Mouse (Mus musculus) hindlimb bud, embryonic 11.5 days (tissue): ENCODE data around the gene Rac2.

Experiments used
- DNase-seq: peaks from one replicate; pipeline ENCODE4 v3.0.0-alpha.2; 2012; ENCODE audit warnings: low read depth, low spot score; ENCODE audit errors: extremely low spot score

Gene Rac2

DNA sequence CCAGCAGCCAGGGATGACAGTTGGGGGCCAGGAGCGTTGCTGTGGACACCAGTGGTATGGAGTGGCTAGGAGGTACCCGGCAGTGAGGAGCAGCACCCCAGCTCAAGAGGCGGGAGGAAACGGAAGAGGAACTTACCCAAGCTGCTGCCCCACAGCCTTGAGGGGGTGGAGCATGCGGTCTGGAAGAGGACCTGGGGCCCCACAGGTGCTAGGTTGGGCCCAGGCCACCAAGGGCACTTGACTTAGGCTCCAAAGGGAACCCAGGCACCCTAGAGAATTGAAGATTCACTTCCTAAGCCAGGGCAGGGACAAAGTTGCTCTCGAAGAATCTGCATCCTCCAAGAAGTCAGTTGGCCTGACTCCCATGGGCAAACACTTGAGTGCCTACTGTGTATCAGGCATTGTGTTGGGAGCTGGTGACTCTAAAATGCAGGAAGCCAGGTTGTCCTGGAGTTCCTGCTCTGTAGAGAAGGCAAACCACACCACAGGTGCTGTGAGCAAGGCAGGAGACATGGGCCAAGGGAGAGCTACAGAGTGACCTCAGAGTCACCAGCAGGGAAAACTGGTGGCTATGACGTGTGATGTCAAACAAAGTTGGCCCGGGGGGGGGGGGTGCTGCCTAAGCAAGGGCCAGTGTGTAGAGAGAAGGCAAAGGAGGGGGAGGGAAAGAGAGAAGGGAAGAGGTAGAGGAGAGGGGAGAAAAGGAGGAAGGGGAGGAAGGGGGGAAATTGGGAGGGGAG lies at the start of gene Rac2:
Rac2 (minus strand) TSS at position 126 of the 740 bp plus-strand sequence.
- DNase-seq: no peak

DNA sequence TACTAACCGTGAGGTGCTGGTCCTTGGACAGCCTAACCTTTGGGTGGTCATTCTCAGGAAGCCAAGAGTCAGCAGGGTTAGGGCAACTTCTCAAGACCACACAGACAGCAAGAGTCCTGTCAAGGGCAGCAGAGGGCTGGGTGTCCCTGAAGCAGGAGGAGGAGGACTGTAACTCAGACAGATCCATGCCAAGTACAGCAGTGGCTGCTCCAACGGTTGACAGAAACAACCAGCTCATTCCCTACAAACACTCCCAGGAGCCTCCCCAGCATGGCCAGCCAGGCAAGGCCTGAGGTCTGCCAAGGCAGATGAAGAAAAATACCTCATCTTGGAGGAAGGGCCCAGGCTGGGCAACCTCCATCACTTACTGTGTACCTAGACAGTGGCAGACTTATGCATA lies 44.4 kb upstream of the Rac2 start:
- no peak for DNase-seq

DNA sequence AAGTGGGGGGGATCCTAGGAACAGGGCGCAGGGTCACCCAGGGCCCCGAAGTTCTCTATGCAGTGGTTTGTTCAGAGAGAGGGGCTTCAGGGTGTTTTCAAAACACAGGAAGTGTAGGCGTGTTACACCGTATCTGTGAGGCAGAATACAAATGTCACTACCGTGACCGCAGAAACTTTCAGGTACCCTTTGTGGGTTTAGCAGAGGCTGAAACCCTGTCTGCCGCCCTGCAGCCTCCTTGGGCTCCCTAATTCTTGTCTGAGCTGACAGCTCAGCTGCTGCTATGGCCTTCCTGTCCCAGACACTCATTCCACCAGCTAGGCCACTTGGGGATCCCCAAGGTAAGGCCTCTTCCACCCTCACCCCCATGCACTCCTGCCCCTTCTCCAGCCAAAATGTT lies 42.0 kb upstream of the Rac2 start:
- no peak for DNase-seq

DNA sequence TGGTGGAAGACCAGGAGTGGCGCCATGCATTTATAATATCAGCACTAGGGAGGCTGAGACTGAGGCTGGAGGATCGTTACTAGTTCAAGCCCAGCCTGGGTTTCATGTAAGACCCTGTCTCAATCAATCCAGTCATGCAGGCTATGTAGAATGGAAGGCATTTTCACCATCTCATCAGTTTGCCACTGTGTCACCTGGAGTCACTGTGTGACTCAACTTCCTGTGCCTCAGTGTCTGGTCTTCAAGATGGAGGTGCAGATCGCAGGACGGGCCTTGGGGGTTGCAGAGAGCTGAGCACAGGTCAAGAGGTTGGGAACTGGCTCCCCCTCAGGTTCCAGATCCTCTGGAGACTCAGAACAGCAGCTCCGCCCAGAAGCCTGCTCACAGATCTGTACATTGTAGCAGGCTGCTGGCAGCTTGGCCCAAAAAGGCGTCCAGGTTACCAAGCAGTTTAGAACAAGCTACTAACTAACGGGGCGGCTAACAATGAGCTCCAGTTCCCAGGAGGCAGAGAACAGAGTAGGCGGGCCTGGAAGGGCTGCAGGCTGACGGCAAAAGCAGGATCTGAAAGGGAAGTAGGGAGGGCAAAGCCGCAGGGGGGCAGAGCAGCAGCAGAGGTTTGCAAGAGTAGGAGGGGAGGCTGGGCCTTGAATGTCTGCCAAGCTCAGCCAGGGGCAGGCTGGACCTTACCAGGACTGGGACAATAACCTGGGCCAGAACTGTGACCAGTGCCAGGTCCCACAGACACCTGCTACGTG lies 38.3 kb upstream of the Rac2 start:
- no peak for DNase-seq

DNA sequence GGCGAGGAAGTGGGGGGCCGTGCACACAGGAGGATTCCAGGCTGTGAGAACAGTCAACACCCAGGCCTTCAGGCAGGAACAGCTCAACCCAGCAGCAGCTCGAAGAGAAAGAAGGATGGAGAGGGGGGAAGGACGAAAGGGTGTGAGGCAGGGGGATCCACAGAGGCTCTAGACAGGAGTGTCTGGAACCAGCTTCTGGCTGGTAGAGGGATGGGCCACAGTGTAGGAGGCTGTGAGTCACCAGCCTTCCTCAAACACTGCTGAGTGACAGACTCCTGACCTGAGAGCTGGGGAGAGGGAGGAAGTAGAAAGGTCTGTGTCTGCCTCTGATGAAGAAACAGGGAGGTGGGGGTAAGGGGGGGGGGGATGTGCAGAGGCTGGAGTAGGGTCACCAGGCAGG lies 34.9 kb upstream of the Rac2 start:
- DNase-seq: no peak

DNA sequence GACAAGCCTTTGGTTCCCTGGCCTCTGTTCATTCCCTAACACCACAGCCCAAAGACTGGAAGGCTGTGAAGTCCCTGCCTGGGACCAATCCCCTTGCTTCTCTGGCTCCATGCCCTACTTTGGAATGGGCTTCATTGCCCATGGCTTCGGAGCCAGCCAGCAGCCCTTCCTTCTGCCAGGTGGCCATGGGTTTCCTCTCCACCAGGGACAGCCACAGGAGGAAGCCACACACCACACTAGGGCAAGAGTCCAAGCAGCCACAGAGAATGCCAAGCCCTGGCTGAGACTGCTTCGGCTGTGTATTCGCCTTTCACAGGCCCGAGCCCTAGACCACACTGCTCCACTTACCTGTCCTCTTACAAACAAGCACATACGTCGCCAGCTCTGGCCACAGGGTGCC lies 33.5 kb upstream of the Rac2 start:
- no peak for DNase-seq

DNA sequence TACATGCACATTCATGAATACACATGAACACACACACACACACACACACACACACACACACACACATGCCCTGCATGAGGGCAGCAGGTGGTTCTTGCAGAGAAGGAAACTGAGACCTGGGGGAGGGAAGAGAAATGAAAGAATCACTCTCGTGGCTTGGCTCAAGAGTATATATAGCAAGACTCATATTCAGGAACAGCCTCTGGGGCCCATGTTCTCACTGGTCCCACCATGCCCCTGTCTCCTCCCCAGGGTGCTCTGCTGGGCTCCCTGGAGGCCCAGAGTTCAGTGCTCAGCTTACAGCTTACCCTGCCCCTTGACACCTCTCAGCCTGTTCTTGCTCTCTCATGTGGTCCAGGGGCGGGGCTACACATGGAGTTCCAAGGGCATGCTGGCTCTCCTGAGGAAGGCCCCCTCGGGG lies 32.8 kb upstream of the Rac2 start:
- DNase-seq: no peak

DNA sequence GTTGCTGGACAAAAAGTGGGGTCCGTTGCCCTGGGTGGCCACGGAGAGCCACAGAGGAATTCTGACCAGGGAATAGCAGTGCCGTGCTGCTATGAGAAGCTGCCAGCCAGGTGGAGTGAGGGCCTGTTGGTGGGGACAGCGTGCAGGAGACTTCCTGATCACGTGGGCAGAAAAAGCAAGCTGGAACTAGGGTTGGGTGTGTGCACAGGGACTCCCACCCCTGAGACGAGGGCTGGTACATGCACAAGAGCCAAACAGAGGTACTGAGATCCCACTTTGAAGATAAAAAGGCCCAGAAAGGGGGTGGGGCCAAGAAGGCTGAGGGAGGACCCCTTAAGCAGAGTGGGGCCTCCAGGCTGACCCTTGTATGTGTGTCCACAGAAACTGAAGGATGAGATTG lies 31.7 kb upstream of the Rac2 start:
- no peak for DNase-seq

DNA sequence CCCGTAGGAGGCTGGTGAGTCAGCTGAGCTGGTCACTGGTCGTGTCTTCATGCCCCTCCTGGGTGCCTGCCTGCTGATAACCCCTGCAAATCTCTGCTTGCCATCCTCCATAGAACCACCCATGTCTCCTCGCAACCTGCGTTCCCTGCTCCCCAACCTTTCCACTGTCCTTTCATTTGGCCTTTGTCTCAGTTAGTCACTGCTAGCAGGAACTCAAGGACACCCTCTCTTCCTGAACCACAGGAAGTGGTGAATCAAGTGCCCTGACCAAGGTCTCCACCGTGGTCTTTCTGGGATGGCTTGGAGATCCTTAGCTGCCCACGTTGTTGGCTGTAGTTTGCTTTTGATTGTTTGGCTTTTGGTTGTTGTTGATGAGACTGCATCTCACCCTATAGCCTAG lies 28.6 kb upstream of the Rac2 start:
- no peak for DNase-seq

DNA sequence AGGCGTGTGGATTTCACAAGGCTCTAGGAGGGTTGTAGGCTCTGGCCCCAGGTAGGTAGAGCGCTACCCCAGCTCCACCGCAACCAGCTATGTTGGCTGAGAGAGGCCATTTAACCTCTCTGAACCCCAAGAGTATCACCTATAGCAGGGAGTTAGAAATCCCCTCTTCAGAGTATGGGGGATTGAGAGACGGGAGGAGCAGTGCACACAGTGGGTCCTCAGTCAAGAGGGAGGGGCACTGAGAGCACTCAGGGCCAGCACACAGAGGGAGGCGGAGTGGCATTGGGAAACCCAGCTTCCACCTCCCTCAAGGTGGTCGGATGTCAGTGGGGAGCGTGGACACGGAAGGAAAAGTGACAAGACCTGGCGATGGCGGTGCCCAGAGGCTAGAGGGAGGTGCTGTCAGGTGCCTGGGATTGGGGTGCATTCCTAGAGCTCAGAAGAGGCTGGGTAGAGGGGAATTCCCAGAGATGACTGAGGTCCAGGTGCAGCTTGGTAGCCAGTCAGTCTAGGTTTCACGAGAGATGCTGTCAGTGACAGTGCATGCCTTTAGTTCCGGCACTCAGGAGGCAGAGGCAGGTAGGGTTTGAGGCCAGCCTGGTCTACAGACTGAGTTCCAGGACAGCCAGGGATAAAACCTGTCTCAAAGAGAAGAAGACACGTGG lies 27.1 kb upstream of the Rac2 start:
- DNase-seq: no peak

DNA sequence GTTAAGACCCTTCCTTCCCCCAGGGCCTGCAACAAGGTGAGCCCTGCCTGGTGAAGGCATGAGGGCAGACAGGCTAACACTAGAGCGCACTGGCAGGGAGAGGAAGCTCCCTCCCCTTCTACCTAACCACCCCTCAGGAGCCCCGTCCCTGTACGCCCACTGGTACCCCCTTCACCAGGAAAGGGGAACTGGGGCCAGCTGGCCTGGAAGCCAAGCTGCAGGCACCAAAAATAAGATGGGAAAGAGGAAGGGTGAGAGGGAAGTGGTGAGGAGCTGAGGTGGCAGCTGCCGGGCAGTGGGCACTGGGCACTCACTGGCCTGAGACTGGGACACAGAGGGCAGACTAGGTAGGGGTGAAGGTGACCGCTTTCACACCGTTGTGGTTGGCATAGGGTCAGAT lies 26.5 kb upstream of the Rac2 start:
- DNase-seq: no peak

DNA sequence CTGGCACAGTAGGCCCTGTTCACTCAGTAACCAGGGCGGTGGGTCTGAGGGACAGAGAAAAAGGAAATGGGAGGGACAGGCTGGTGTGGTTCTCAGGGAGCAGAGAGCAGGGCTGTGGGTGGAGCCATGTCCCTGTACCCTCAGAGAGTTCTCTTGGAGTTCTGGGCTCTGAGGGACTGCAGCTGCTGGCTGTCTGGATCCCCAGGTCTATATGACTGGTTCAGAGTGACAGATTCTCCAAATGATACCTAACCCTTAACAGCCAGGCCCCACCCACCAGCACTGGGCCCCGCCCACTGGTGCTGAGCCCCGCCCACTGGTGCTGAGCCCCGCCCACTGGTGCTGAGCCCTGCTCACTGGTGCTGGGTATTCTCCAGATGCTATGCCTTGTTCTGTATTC lies 25.1 kb upstream of the Rac2 start:
- no peak for DNase-seq

DNA sequence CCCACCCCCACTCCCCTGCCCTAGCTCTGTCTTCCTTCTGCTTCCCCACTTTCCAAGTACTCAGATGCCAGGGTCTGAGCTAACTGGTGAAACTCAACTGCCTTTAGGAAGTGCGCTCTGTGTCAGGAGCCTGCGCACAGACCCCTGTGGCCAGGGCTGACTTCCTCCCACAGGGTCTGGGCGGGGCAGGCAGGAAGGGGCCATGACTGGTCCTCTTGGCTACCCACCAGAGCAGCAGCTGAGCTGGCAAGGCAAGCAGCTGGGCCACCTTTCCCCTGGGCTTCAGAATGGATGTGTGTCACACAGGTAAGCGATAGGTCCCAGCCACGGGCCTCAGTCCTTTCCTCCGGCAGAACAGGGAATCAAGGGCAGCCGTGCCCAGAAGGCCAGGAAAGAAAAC lies 24.3 kb upstream of the Rac2 start, which contains the start of gene Cyth4:
Cyth4 (plus strand) TSS at position 134 of the 400 bp plus-strand sequence.
- no peak for DNase-seq

DNA sequence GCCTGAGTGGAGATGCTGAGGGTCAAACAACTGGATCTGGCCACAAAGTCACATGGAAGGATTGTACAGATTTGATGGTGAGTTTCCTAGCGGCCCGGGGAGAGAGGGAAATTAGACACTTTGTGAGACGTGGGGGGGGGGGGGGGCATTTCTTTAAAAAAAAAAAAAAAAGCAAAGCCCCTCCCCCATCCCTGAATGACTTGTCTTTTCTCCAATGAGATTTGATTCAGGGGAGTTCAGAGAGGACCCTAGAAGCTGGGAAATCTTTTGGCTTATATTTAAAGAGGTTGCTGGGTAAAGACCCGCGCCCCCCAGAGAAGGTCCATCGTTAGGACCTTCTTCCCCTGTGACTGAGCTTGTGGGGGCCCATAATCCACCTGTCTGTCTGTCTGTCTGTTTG lies 23.9 kb upstream of the Rac2 start:
- no peak for DNase-seq

DNA sequence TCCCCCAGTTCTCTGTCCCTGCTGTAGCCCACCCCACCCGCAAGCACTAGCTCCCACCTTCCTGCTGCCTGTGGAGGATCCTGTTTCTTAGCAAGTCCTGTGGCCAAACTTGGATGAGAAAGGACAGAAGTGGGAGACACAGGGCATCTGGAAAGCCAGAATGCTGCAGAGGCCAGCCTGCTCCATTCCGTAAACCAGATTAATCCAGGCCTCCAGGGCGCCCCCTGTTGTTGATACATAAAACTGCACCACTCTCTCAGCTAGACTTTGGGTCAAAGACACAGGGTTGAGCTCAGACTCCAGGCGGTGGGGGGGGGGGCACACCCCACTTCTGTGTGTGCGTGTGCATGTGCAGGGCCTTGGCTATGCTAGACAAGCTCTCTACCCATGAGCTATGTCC lies 22.9 kb upstream of the Rac2 start:
- no peak for DNase-seq

DNA sequence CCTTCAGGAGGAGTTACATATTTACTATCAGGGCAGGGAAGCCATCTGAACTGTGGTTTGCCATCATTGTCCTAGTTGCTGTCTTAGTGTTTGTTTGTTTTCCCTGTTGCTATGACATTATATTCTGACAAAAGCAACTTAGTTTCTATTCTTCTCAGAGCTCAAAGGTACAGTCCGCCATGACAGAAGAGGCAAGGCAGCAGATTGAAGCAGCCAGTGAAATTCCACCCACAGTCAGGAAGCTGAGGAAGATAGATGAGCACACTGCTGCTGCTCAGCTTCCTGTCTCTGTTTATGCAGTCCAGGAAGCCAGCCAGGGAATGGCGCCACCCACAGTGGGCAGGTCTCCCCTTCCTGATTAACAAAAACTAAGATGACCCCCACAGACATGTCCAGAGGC lies 22.2 kb upstream of the Rac2 start:
- DNase-seq: no peak

DNA sequence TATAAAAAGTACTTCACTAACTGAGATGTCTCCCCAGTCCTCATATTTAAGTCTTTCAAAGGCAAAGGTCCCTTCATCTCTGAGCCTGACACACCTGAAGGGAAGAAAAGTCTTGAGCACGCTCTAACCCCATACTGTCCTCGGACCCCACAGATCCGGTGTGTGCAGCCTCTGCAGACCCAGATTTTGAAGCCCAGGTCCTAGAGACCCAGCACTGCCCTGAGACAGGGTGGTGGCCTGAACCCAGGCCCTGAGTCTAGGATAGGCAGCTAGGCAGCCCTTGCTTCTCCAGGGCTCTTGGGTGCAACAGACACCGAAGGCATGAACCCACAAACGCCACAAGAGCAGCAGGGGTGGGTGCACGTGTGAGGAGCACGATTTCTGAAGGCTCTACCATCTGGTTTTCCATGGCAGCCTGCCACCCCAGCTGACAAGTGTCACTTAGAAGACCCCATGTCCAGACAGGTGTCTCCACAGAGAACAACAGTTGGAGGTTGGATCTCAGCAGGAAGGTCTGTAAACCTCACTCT lies 21.4 kb upstream of the Rac2 start:
- no peak for DNase-seq

DNA sequence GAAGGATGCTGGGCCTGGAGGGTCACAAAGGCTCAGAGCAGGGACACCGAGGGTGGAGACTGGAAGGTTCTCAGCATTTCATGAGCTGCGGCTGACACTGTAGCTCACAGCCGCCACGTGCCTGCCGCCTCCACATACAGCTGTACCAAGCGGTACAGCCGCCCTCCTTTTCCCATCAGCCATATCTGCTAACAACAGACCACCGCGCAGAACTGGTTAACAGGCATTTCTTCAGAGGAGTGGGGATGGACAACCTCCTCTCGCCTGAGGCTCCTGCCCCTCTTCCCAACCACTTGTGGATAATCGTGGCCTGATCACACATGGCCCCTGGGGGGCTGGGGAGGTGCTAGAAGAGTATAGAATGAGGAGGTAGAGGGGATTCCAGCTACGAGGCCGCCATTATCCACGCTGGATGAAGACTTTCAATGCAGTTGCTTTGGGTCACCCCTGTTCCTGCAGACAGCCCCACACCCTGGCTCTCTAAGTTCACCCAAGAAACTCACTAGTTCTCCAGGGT lies 19.9 kb upstream of the Rac2 start:
- no peak for DNase-seq

DNA sequence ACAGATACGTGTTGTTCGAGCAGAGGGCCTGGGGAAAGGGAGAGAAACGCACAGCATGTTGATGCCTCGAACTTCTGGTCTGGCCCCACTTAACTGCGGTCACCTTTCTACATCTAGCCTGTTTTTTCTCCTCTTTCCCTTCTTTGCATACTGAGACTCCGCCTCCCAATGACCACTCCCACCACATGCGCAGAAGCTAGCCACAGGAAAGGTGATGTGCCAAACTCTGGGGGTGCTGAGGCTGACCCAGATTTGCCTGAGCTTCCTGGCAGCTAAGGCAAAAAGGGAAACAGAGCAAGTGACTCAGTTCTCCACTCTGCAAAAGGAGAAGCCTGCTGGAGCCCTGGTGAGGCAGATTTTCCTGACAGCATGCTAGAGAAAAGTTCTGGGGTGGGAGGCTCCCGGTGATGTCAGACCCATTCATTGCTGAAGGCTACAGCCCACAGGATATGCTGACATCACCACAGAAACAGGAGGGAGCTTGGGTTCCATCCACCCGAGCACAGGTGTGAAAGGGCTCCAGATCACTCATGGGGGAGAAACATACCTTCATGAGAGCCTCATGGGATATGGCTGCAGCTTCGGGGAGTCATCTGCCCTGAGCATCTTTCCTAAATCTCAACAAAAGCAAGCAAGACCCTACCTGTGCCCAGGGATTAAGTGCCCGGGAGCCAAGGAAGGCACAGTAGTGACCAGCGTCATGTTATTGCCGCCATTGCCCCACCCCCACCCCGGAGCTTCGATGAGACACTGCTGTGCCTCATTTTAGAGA lies 19.3 kb upstream of the Rac2 start:
- no peak for DNase-seq

DNA sequence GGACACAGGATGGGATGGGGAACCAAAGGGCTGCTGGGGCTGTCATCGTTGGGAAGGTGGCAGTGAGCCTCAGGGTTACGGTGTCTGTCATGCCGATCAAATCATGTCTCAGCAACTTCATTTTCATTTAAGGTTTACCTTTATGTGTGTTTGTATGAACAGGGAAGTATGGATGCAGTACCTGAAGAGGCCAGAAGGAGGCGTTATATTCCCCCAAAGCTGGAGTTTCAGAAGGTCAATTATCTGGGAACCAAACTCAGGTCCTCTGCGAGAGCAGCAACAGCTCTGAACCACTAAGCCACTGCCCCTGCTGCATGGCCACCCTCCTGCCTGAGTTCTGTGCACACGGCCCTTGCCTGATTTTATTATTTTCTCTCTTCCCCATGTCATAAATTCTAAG lies 18.2 kb upstream of the Rac2 start:
- no peak for DNase-seq

DNA sequence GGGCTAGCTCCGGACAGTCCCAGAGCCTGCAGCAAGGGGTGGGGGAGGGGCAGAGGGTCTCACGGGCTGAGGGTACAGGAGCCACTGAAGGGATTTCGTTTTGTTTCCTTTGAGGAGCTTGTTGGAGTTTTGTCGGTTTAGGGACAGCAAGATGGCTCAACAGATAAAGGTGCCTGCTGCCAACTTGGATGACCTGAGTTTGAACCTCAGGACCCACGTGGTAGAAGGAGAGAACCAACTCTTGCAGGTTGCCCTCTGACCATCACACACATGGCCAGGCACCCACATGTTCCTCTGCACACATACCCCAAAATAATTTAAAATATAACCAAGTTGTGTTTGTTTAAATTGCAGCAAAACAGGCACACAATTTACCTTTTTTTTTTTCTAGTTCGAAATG lies 17.4 kb upstream of the Rac2 start:
- DNase-seq: no peak
